Mouse (Mus musculus) adrenal gland, postnatal 14 days (tissue): Measurements from ENCODE around the gene Trip11. TPM values are rescaled to one million over a fixed set of nuclear protein-coding genes. Genes with fewer than 3 reads are reported as not detected.

ENCODE experiments used
- total RNA-seq: library from RNA; stranded (reverse); gene quantifications from 2 replicates; pipeline ENCODE4 v1.2.3, GENCODE M21; 2021

Trip11 gene
- total RNA-seq, 1 experiment from 2014 or later = 37.3 TPM

Other genes with a start within 250 kb of the Trip11 start
- 1.2 and 1.8 TPM in 2 replicates for gene Tc2n, start 194.7 kb downstream of the Trip11 start, total RNA-seq
- 57.7 and 60.3 TPM in 2 replicates for gene Fbln5, start 94.2 kb downstream of the Trip11 start, total RNA-seq
- 14.6 and 23.3 TPM in 2 replicates for gene Atxn3, start 45.0 kb upstream of the Trip11 start, total RNA-seq
- 30.5 and 31.8 TPM in 2 replicates for gene Cpsf2, start 62.7 kb upstream of the Trip11 start, total RNA-seq
- gene Slc24a4, start 215.5 kb upstream of the Trip11 start, total RNA-seq = 0.60 and 0.85 TPM in 2 replicates